Mouse (Mus musculus): Measurements from ENCODE around the gene A230050P20Rik.
A peak's percentile ranks its signal among the peaks of the same experiment; 100 is the strongest.
"Not testable (repeated sequence)": the region's sequence is repeated elsewhere in the genome, so short reads cannot be mapped to it uniquely, and the experiment has no call there.

Gene A230050P20Rik

DNA sequence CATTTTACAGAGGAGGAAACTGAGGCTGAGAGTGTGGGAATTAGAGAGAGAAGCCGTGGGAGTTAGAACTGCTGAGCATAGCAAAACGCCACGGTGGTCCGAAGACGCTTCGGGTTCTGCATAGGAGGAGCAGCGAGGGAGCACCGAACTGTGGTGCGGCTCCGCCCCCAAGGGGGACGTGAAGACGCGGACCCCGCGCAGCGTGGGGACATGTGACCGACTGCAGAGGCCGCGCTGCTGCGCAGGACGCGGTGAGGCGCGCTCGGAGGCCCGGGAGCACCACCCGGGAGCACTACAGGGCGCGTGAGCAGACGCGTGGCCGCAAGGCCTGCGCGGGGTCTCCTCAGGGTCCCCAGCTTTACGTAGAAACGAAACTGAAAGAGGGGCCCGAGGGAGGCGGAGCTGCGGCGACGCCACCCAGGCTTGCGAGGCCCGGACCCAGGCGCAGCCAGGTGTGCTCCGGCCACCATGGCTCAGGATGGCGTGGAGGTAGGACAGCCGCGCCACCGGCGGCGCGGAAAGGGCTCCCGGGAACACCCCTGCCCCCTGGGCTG, at the start of gene A230050P20Rik:
Gene A230050P20Rik, plus strand, starts transcription at position 195 of the 554 bp plus-strand sequence.
- DNase-seq (ENCODE audit: low read depth in 1 of 2, low spot score in 2 of 2), result no peak

DNA sequence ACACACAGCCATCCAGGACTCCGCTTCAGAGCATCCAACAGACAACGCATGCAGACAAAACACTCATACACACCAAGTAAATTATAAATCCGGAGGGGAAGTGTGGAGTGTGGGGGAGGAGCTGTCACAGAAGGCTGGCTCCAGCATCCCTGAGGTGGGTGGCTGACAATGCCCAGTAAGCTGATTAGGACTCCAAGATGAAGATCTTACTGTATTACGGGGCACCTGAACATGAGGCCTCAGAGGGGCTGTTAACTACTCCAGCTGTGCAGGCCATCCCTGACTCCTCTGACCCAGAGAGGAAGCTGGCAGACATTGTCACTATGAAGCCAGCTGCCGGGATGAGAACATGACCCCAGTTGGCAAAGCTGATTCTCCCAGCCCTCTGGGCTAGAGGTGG, 48.4 kb upstream of the A230050P20Rik start:
- no peak for DNase-seq (ENCODE audit: low read depth in 1 of 2, low spot score in 2 of 2)

DNA sequence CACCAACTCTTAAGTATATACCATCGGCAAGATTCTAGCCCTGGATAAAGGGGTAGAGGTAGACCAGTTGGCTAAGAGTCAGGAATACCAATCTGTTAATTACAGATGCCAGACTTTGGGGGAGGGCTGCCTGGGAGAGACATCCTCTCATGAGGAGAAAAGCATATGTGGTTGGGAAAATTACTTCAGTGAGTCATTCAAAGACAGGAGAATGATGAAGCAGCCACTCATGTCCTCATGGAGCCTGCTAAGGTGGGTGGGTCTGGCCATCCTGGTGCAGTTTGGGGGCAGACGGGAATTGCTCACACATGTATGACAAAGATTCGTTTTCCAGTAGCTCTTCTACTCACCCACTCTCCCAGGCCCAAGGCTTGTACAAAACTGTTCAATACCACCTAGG, 45.6 kb upstream of the A230050P20Rik start:
- no peak for DNase-seq (ENCODE audit: low read depth in 1 of 2, low spot score in 2 of 2)

DNA sequence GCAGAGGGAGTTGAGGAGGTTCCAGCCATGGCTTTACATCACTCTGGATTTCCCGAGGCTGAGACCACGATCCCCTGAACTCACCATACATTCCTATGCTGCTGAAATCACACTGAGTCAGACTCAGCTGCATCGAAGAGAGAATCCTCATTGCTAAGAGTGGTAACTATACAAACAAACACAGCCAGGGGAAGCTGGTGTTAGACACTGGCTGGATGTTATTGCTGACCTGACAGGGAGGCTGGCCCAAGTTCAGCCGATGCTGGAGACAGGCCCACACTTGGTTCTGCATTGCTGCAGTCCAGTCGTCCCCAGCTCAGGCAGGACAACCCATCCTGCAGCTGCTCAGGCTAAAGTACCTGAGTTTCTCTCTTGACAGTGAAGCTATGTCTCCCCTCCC, 42.7 kb upstream of the A230050P20Rik start:
- DNase-seq (ENCODE audit: low read depth in 1 of 2, low spot score in 2 of 2), result no peak

DNA sequence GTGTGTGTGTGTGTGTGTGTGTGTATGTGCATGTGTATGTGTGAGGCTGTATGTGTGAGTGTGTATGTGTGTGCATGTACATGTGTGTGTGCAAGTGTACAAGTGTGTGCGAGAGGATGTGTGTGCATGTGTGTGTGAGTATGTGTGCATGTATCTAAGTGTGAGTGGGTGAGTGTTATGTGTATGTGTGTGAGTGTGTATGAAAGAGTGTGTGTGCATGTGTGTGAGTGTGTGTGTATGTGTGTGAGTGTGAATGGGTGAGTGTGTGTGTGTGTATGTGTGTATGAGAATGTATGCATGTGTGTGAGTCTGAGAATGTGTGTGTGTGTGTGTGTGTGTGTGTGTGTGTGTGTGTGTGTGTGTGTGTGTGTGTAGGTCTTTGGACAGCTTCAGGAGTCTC, 40.3 kb upstream of the A230050P20Rik start:
- DNase-seq (ENCODE audit: low read depth in 1 of 2, low spot score in 2 of 2), result no peak

DNA sequence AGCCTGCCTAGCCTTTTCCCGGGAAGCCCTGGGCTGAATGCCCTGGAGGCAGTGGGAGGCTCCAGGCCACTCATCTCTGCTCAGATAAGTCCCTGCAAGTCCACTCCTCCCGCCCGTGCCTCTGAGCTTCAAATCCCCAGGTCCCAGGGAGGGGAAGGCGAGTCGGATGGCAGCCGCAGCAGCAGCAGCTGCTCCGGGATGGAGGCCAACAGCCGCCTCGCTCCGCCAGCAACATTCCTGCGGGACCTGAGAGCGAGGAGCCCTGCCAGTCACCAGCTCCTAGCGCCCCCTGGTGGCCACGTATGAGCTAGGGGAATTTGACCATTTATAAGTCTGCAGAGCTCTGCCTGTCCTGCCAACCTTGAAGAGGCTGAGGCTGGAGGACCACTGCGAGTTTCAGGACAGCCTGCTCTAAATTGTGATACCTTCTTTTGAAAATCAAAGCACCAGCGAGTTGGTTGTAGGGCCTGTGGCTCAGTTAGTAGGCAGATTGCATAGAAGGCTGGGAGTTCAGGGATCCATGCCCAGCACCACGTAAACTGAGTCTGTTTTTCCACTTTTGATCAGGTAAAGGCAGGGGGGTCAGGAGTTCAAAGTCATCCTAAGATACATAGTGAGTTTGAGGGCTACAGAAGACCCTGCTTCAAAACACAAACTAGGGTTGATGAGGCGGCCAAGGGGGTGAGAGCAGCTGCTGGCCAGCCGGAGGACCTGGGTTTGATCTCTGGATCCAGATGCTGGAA, 37.4 kb upstream of the A230050P20Rik start:
- DNase-seq (ENCODE audit: low read depth in 1 of 2, low spot score in 2 of 2), result peak in 1 of 2 experiments; percentile 52

DNA sequence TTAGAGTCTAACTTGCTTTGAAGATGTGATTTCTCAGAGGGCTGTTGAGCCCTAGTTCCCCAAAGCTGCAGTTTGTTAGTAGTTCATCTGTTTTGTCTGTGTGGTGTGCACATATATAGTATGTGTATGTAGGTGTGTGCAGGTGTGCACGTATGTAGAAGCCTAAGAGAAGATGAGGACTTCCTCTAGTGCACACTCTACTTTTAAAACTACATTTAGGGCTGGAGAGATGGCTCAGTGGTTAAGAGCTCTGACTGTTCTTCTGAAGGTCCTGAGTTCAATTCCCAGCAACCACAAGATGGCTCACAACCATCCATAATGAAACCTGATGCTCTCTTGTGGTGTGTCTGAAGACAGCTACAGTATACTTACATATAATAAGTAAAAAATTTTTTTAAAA, 33.6 kb upstream of the A230050P20Rik start:
- no peak for DNase-seq (ENCODE audit: low read depth in 1 of 2, low spot score in 2 of 2)

DNA sequence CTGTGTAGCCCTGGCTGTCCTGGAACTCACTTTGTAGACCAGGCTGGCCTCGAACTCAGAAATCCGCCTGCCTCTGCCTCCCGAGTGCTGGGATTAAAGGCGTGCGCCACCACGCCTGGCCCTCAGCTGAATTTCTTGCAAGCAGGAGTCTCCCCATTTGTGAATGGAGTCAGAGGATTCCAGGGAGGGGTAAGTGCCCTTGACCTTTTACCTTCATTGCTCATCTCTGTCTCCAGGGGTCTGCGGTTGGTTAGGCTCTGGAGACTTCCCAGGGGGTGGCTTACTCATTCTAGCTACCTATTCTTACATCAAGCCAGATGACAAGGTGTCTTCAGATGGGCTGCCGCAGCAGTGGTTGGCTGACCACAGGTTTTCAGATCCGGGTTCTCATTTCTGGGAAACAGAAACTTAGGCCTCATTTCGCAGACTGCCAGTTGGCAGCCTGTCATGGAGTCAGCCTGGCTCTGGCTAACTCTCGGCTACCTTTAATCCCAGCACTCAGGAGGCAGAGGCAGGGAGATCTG, 32.9 kb upstream of the A230050P20Rik start:
- not testable (repeated sequence) for DNase-seq (ENCODE audit: low read depth in 1 of 2, low spot score in 2 of 2)

DNA sequence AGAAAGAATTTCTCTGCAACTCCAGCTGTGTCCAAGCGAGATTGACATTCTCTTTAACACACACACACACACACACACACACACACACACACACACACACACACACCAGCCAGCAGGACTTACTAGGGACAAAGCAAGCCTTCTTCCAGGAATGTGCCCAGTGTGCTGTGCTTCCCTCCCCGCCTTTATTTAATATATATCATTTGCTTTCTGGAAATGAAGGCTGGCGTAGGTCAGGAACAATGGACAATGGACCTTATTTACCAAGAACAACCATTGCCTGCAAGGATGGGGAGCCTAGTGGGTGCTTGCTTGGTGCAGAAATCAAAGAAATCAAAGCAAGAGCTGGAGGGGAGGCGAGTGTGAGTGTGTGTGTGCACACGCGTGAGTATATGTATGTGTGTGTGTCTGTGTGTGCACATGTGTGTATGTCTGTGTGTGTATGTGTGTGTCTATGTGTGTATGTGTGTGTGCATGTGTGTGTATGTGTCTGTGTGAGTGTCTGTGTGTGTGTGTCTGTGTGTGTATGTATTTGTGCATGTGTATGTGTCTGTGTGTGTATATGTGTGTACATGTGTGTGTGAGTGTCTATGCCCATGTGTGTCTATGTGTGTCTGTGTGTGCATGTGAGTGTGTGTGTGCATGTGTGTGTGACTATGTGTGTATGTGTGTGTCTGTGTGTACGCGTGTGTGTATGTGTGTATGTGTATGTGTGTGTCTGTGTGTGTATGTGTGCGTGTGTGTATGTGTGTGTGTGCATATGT, 31.1 kb upstream of the A230050P20Rik start:
- no peak for DNase-seq (ENCODE audit: low read depth in 1 of 2, low spot score in 2 of 2)

DNA sequence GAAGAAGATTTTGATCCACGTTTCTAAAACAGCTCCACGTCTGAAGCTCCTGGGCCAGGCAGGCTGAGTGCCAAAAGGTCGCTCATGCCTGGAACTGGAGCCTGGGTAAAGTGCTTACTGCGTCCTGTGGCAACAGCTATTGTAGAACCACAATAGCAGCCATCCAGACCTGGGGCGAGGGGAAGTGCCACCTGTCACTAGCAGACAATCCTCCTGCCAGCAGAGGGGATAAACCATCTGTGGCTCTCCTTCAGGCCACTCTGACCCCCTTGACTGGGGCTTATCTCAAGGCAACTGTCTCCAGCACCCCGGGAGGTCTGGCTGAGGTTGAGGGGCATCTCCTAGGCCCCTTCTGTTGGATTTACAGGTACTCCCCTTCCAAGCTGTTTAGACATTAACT, 29.5 kb upstream of the A230050P20Rik start:
- DNase-seq (ENCODE audit: low read depth in 1 of 2, low spot score in 2 of 2), result no peak

DNA sequence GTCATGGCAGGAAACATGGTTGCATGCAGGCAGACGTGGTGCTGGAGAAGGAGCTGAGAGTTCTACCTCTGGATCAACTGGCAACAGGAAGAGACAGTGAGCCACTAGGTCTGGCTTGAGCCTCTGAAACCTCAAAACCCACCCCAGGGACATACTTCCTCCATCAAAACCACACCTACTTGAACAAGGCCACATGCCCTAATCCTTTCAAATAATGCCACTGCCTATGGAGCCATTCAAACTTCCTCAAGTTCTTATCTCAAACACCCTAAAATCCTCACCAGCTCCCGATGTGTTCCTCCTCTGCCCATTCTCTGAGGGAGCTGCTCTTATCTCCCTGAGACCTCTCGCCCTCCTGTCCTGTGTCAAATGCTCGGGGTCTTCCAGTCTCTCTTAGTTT, 26.2 kb upstream of the A230050P20Rik start:
- no peak for DNase-seq (ENCODE audit: low read depth in 1 of 2, low spot score in 2 of 2)

DNA sequence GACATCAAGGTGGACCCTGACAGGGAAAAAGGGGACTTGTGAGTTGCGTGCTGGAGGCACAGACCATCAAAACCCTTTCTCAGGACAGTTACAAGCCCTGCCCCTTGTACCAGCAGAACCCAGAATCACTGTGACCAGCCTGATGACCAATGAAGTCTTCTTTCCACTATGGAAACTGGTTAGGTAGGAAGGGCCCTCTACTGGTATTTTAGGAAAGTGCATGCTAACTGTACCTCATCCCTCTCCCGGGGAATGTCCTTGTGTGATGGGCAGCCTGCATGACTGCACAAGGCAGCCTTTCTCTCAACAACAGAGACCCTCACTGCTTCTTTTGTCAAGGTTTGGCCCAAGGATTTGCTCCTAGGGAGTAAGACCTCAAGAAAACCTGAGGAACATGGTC, 25.8 kb upstream of the A230050P20Rik start:
- no peak for DNase-seq (ENCODE audit: low read depth in 1 of 2, low spot score in 2 of 2)

DNA sequence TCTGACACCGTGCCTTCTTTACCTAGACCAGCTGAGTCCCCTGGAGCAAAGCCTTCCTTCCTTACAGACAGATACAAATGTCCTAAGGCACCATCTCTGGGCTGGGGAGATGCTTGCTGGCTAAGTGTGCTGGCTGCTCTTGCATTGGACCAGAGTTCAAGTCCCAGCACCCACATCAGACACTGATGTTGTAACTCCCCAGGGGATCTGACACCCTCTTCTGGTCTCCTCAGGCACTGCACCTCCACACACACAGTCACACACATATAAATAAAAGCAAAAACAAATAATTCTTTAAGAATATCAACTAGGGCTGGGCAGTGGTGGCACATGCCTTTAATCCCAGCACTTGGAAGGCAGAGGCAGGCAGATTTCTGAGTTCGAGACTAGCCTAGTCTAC, 18.3 kb upstream of the A230050P20Rik start:
- no peak for DNase-seq (ENCODE audit: low read depth in 1 of 2, low spot score in 2 of 2)

DNA sequence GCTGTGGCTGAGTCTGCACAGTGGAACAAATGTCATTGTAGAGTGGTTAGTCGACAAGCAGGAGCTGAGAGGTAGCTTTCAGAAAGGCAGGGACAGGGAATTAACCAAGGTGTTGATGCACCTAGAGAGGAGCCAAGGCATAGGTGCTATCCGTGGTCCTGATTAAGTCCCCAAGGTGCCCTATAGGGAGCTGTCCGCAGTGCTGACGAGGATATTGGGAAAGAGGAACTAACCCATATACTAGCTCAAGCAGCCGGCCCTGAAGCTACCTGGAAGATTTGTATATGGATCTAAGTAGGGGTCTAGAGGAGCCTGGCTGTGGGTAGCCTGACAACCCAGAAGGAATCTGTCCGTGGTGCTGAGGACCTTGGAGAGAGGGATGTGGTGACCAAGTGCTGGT, 11.3 kb upstream of the A230050P20Rik start:
- DNase-seq (ENCODE audit: low read depth in 1 of 2, low spot score in 2 of 2), result peak in 1 of 2 experiments; percentile 26

DNA sequence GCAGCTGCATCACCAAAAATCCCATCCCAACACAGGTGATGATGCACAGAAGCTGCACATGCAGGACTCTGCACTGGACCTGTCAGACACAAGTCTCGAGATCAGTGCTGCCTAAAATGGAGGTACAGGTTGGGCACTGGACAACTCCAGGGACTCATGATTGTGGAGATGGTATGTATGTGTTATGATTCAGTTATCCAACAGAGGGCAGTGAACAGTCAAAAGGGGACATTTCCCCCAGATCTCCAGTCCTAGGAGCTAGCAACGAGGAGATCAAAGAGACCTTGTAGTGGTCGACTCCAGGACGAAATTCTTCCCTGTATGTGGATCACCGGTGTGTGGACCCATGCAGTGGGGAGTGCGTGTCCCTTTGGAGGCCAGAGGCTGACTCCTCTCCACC, 8.5 kb upstream of the A230050P20Rik start:
- DNase-seq (ENCODE audit: low read depth in 1 of 2, low spot score in 2 of 2), result no peak

DNA sequence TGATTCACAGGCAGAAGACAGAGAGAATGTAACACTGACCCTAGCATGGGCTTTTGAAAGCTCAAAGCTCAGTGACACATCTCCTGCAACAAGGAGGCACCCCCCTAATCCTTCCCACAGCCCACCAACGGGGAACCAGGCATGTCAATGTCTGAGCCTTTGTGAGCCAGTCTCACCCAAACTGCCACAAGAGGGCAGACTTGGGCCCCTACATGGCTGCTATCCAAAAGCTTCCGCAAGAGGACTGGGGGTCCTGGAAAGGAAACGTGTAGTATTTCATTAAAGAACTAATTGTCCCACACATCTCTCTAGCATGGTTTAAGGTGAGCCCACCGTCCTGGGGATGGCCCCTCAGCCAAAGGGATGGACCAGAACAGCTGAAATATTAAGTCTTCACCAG, 6.6 kb upstream of the A230050P20Rik start:
- no peak for DNase-seq (ENCODE audit: low read depth in 1 of 2, low spot score in 2 of 2)

DNA sequence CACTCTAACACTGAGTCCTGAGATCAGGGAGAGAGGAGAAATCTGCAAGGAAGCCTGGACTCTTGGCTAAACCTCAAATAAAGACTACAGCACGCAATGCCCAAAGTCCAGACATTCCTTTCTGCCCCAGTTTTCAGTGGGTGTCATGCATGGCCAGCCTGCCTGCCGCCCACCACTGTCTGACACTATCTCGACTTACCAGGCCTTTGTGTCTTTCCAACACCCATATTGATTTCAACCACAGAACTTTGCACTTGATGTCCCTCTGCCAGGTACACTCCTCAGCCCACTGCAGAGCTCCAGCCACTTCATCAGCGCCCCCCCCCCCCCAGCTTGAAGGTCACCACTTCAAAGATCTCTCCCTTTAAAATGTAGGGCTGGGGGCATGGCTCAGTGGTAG, 6.2 kb upstream of the A230050P20Rik start:
- DNase-seq (ENCODE audit: low read depth in 1 of 2, low spot score in 2 of 2), result no peak

DNA sequence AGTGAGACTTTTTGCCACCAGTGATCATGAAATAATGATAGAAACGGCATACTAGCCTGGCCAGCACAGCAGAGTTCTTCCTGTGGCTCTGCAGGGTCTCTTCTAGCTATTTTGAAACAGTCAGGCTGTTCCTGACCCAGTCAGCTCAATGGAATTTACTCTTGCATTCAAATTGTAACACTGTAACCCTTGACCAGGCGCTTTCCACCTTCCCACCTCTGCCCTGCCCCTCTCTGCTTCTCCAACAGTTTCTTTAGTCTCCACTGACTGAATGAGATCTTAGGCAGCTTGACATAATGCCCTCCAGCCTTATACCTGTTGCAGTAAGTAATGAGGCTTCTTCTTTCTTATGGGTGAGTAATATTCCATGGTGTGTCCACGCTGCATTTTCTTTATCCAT, 1.6 kb upstream of the A230050P20Rik start:
- no peak for DNase-seq (ENCODE audit: low read depth in 1 of 2, low spot score in 2 of 2)

DNA sequence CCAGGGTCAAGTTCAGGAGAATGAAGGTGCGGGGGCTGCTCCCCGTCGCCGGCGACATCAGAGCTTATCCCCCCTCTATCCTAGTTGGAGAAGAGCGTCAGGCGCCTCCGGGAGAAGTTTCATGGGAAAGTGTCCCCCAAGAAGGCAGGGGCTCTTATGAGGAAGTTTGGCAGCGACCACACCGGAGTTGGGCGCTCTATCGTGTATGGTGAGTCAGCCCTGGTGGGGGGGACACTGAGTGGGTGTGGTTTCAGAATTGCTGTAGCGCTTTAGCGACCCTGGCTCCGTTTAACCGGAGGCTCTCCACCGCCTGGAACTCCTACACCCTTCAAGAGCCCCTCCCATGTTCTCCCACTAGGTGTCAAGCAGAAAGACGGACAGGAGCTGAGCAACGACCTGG, 804 bp downstream of the A230050P20Rik start:
- DNase-seq (ENCODE audit: low read depth in 1 of 2, low spot score in 2 of 2), result no peak

DNA sequence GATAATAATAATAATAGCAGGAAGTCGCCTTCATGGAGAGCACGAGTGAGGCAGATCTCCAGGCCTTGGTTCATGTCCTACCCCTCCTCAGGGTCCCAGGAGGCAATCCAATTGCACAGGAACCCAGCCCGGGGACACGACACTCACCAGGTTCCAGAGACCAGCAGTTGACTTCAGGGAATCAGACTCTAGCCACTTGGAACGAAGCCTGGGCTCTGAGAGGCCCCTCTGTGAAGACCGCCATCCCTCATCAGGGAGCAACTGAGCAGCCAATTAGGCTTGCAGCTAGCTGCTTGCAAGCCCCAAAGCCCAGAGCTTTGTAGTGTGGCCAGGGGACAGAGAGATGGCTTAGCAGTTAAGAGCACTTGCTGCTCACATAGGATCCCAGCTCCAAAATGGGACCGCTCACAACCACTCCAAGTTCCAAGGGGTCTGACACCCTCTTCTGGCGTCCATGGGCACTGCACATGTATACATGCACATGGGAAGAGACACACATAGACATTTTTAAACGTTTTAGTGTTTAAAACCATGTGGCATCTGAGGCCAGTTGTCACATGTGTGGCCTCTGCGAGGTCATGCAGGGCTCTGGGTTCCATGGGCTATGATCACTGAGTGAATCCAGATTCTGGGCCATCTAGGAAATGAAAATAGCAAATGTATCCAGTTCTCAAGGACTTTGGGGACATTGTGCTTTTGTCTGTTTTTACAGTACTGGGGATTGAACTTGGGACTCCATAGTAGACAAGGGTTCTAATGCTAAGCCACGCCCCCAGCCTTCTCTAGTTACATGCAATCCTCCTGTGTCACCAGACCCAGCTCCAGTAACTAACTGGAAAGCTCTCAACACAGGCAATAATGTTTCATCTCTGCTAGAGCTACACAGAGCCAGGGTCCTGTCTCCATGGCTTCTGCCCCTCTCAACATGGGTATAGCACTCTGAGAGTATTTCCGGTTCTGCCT, 2.0 kb downstream of the A230050P20Rik start:
- no peak for DNase-seq (ENCODE audit: low read depth in 1 of 2, low spot score in 2 of 2)

DNA sequence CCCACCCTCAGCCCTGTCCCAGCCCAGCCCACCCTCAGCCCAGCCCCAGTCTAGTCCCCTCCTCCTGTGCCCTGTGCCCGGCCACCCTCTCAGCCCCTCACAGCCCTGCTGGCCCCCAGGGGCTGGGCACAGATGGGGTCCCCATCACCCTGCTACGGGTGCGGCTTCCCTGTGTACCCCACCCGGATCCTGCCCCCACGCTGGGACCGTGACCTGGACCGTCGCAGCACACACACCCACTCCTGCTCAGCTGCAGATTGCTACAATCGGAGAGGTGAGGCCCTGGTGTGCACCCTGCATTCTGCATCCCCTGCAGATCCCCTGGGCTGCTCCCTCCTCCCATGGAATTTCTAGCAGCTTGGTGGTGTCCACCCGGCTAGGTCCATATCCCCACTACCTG, 4.5 kb downstream of the A230050P20Rik start:
- no peak for DNase-seq (ENCODE audit: low read depth in 1 of 2, low spot score in 2 of 2)
